Mouse (Mus musculus): ENCODE results near the gene Crp. TPM values are rescaled to one million over a fixed set of nuclear protein-coding genes. Genes with fewer than 3 reads are reported as not detected.

The Crp gene
- not detected in 2 replicates for polyA plus RNA-seq (2011; ENCODE audit: insufficient read length, low read depth, missing spikeins)

DNA sequence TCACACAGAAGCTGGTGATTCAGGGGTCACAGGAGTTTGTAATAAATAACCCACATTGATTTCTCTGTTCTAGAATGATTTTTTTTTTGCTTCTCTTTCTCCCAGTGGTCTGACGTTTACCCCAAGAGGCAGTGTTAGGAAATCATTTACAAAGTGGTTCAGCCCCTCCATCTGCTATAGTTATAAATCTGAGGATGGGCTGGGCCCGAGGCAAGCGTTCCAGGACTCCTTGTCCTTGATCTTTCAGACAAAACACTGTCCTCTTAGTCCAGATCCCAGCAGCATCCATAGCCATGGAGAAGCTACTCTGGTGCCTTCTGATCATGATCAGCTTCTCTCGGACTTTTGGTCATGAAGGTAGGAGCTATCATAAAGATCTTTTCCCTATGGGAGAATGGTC lies at the start of gene Crp:
Gene Crp, plus strand, starts transcription at position 212 of the 400 bp plus-strand sequence.
- TF ChIP-seq POLR2A (IDR thresholded peaks at IDR 0.05; ENCODE audit: low read depth, low read length): no peak
- no peak for TF ChIP-seq CTCF (IDR thresholded peaks at IDR 0.05; ENCODE audit: borderline replicate concordance, insufficient read depth, low read length)
- Histone ChIP-seq H3K27ac (ENCODE audit: insufficient read depth, low read length) (no peak within 1 kb of the TSS), H3K4me1 (ENCODE audit: control insufficient read depth, insufficient read depth, low read length) (no peaks in the 10 kb centered on the region), H3K4me3 (ENCODE audit: insufficient read depth, low read length) (no peak within 1 kb of the TSS)

DNA sequence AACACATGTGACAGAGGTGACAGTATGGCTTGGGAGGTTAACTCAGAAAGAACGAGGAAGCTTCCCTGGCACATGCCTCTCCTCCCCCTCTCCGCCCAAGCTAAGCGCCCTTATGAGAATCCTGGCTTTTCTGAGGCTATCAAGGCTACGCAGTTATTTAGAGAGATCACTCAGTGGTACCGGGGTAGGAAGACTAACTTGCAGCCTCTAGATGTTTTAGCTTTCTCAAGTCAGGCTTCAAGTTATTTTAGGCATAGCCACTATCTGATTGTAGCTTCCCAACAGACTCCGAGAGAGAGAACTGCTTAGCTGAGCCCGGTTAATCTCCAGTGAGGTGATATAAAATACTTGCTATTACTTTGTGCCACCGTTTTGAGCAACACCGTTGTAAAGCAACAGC lies 48.5 kb upstream of the Crp start:
- Histone ChIP-seq H3K4me1 (ENCODE audit: control insufficient read depth, insufficient read depth, low read length) (no peaks in the 10 kb centered on the region), H3K4me3 (ENCODE audit: insufficient read depth, low read length) (no peak overlapping the region), H3K27ac (ENCODE audit: insufficient read depth, low read length) (no peak overlapping the region)
- no peak for TF ChIP-seq CTCF (IDR thresholded peaks at IDR 0.05; ENCODE audit: borderline replicate concordance, insufficient read depth, low read length)
- no peak for TF ChIP-seq POLR2A (IDR thresholded peaks at IDR 0.05; ENCODE audit: low read depth, low read length)

DNA sequence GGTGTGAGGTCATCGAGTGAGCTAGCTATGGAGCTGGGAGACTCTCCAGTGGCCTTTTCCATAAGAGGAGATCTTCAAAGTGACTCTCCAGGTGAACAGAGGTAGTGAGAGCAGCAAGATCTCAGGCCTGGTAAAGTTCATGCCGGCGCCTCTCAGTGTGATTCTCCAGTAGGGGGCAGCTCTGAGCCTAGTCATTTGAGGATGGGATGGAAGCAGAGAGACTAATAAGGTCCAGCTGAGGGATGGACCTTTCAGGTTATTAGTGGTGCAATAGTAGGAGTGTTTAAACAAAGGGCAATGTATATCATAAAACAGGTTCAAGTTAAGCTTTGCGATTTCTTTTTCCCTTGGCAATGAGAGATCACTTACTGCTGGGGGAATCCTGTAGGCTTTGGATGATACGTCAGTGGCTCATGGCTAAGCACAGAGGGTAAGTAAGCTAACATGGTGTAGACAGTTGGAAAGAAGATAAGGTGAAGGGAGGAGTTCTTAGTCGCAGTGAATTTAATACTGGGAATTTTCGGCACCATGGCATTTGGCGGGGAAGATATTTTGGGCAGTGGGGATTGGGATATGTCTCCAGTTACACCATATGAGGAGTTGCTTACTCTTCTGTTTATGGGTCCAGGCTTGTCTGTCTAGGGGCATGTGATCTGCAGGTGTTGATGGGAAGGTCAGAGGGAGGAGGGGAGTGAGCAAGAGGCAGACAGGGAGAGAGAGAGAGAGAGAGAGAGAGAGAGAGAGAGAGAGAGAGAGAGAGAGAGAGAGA lies 47.2 kb upstream of the Crp start:
- TF ChIP-seq POLR2A (IDR thresholded peaks at IDR 0.05; ENCODE audit: low read depth, low read length): no peak
- Histone ChIP-seq H3K4me3 (ENCODE audit: insufficient read depth, low read length) (no peak overlapping the region), H3K27ac (ENCODE audit: insufficient read depth, low read length) (no peak overlapping the region), H3K4me1 (ENCODE audit: control insufficient read depth, insufficient read depth, low read length) (no peaks in the 10 kb centered on the region)

DNA sequence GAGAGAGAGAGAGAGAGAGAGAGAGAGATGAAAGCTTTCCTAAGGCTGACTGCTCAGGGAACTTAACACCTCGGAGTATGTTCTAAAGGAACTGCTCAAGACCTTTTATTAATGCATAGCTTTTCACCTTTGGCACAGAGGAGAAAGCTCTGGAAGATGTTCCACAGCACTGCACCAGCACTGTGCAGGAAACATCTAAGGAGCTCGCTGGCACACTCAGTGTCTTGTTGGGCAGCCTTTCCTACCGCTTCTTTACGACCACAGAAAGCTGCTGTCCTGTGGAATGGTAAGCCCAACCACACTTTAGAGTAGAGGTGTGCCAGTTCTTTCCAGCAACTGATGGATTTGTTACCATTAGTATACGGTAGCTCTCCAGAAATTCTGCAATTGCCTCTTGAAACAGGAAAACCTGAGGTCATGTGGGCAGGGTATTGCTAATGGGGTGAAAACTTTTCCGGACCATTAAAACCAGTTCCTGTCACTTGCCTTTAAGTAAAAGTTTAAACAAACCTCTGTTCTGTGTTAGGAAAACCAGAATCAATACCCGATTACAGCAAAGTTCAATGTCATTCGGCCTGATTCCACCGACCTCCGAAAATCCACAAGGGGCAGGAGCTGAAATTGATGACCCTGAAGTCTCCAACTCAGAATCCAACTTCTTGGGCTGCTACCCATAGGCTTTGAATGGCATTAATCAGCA lies 46.4 kb upstream of the Crp start:
- H3K4me1 ChIP-seq (ENCODE audit: control insufficient read depth, insufficient read depth, low read length): no peaks in the 10 kb centered on the region
- H3K27ac ChIP-seq (ENCODE audit: insufficient read depth, low read length): no peak overlapping the region
- TF ChIP-seq CTCF (IDR thresholded peaks at IDR 0.05; ENCODE audit: borderline replicate concordance, insufficient read depth, low read length) (no peak), POLR2A (IDR thresholded peaks at IDR 0.05; ENCODE audit: low read depth, low read length) (no peak)
- no peak overlapping the region for H3K4me3 ChIP-seq (ENCODE audit: insufficient read depth, low read length)

GRCm38 (mm10) chr1:172652040-172652662 lies 45.7 kb upstream of the Crp start:
- H3K4me1 ChIP-seq (ENCODE audit: control insufficient read depth, insufficient read depth, low read length): no peaks in the 10 kb centered on the region
- no peak overlapping the region for H3K4me3 ChIP-seq (ENCODE audit: insufficient read depth, low read length)
- H3K27ac ChIP-seq (ENCODE audit: insufficient read depth, low read length): no peak overlapping the region
- TF ChIP-seq CTCF (IDR thresholded peaks at IDR 0.05; ENCODE audit: borderline replicate concordance, insufficient read depth, low read length) (no peak), POLR2A (IDR thresholded peaks at IDR 0.05; ENCODE audit: low read depth, low read length) (no peak)

- no peak for TF ChIP-seq POLR2A (IDR thresholded peaks at IDR 0.05; ENCODE audit: low read depth, low read length)
- no peak for TF ChIP-seq CTCF (IDR thresholded peaks at IDR 0.05; ENCODE audit: borderline replicate concordance, insufficient read depth, low read length)
- Histone ChIP-seq H3K4me3 (ENCODE audit: insufficient read depth, low read length) (no peak overlapping the region), H3K4me1 (ENCODE audit: control insufficient read depth, insufficient read depth, low read length) (no peaks in the 10 kb centered on the region), H3K27ac (ENCODE audit: insufficient read depth, low read length) (no peak overlapping the region)
Observed at GRCm38 (mm10) chr1:172653900-172654299, 44.0 kb upstream of the Crp start.

DNA sequence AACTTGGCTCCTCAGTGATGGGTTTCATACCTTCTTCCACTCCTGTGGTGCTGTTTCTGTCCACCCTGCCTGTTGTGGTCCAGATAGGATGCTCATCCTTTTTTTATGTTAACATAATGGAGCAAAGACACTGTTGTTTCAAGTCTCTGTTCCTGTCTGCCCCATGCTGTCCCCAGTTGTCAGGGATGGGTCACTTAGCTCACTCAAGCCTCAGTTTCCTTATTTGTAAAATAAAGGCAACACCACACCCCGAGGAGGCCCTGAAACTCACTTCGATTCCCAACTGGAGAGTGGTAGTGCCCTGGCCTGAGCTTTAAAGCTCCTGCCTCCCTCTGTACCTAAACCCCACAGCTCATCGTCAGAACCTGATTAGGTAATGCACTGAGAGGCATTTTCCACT lies 40.6 kb upstream of the Crp start:
- Histone ChIP-seq H3K4me1 (ENCODE audit: control insufficient read depth, insufficient read depth, low read length) (no peaks in the 10 kb centered on the region), H3K27ac (ENCODE audit: insufficient read depth, low read length) (no peak overlapping the region), H3K4me3 (ENCODE audit: insufficient read depth, low read length) (no peak overlapping the region)
- TF ChIP-seq CTCF (IDR thresholded peaks at IDR 0.05; ENCODE audit: borderline replicate concordance, insufficient read depth, low read length) (no peak), POLR2A (IDR thresholded peaks at IDR 0.05; ENCODE audit: low read depth, low read length) (no peak)

GRCm38 (mm10) chr1:172659688-172660087 lies 38.2 kb upstream of the Crp start:
- no peak for TF ChIP-seq CTCF (IDR thresholded peaks at IDR 0.05; ENCODE audit: borderline replicate concordance, insufficient read depth, low read length)
- TF ChIP-seq POLR2A (IDR thresholded peaks at IDR 0.05; ENCODE audit: low read depth, low read length): no peak
- H3K27ac ChIP-seq (ENCODE audit: insufficient read depth, low read length): no peak overlapping the region
- no peak overlapping the region for H3K4me3 ChIP-seq (ENCODE audit: insufficient read depth, low read length)
- H3K4me1 ChIP-seq (ENCODE audit: control insufficient read depth, insufficient read depth, low read length): peaks cover 6% of the 10 kb centered on the region

- Histone ChIP-seq H3K4me3 (ENCODE audit: insufficient read depth, low read length) (no peak overlapping the region), H3K4me1 (ENCODE audit: control insufficient read depth, insufficient read depth, low read length) (peaks cover 6% of the 10 kb centered on the region), H3K27ac (ENCODE audit: insufficient read depth, low read length) (no peak overlapping the region)
- no peak for TF ChIP-seq CTCF (IDR thresholded peaks at IDR 0.05; ENCODE audit: borderline replicate concordance, insufficient read depth, low read length)
- no peak for TF ChIP-seq POLR2A (IDR thresholded peaks at IDR 0.05; ENCODE audit: low read depth, low read length)
Observed at GRCm38 (mm10) chr1:172665457-172665856, 32.4 kb upstream of the Crp start.

DNA sequence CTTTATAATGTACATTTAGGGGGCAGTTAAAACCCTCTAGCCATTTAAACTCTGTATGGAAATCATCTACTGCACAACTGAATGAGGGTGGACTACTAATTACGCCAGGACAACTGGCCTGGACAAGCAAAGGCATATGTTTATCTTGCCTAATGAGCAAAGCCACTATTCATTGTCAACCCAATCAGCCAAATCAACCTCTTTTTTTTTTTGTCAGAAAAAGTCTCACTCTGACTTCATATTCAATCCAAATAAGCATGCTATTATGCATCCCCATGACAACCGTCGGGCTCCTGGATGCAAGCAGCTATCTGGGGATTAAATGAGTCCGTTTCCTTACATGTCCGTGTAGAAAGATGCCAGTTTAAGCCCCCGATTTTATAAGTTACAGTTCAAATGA lies 30.3 kb upstream of the Crp start:
- no peak overlapping the region for H3K4me3 ChIP-seq (ENCODE audit: insufficient read depth, low read length)
- no peak overlapping the region for H3K27ac ChIP-seq (ENCODE audit: insufficient read depth, low read length)
- peaks cover 4% of the 10 kb centered on the region for H3K4me1 ChIP-seq (ENCODE audit: control insufficient read depth, insufficient read depth, low read length)
- TF ChIP-seq CTCF (IDR thresholded peaks at IDR 0.05; ENCODE audit: borderline replicate concordance, insufficient read depth, low read length) (no peak), POLR2A (IDR thresholded peaks at IDR 0.05; ENCODE audit: low read depth, low read length) (no peak)

All from embryonic fibroblast, embryonic 13.5 days (primary cell).